Mouse (Mus musculus): Measurements from ENCODE around the gene Ddx19a.
"Not testable (repeated sequence)": the region's sequence is repeated elsewhere in the genome, so short reads cannot be mapped to it uniquely, and the experiment has no call there.

Ddx19a gene

DNA sequence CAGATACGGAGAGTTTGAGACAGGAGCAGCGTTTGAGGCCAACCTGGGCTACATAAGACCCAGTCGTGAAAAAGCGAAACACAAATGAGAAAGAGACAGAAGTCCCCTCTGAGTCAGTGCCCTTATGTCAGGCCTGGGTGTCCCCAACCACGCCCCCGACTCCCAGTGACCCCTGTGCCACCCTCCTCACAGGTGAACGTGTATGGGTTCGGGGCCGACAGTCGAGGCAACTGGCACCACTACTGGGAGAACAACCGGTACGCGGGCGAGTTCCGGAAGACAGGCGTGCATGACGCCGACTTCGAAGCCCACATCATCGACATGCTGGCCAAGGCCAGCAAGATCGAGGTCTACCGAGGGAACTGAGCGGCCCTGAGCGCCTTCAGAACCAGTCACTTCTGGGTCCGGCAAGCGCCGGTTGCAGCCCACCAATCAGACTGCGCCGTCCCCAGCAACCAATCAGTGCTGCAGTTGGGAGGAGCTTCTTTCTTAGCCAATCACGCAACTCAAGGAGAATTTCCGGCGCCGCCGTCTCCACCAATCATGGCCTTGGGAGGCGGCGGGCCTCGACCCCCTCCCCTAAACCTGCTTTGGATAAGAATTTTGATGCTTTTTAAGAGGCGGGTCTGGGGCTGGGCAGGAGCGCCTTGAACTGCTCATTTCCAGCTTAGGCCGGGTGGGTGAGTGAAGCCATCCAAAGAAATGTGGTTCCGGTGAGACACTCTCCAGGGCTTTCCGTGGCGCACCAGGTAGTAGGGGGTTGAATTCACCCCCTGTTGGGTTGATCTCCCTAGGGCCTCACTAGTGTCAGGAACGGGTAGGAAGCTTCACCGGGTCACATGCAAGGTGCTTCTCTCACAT, 27.5 kb downstream of the Ddx19a start:
- peak; percentile 92 for DNase-seq

GRCm38 (mm10) chr8:110967326-110967725, 30.3 kb downstream of the Ddx19a start:
- no peak for DNase-seq

DNA sequence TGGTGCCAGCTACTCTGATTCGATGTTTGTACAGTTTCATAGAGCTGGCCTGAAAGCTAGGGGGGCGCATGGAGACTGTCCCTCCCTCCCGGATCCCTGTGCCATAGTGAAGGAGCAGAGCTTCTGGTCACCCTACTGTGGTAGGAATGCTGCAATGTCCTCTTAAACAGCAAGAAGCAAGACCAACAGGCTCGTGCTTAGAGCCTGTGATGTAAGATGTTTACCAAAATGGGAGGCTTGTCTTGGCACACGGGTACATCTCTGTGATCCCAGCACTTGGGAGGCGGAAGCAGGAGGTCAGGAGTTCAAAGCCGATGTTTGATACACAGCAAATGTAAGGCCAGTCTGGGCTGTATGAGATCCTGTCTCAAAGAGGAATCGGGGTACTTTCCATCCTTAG, 31.0 kb downstream of the Ddx19a start:
- DNase-seq: no peak

DNA sequence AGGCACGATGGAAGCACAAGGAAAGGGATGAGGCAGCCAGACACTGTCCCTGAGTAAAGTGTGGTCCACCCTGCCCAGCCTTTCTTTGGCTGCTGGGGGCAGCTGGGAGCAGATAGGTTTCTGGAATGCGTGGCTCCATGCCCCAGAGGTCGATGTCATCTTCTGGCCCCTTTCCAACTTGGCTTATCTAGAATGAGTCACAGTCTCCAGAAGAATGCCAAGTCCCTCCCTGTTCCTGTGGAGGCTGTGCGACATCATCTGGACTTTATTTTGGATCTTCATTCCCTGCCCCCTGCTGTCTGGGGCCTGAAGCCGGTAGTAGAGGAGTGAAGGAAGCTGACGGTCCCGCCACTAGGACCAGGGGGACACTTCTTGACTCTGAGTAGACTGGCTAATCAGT, 32.0 kb downstream of the Ddx19a start:
- peak; percentile 33 for DNase-seq

DNA sequence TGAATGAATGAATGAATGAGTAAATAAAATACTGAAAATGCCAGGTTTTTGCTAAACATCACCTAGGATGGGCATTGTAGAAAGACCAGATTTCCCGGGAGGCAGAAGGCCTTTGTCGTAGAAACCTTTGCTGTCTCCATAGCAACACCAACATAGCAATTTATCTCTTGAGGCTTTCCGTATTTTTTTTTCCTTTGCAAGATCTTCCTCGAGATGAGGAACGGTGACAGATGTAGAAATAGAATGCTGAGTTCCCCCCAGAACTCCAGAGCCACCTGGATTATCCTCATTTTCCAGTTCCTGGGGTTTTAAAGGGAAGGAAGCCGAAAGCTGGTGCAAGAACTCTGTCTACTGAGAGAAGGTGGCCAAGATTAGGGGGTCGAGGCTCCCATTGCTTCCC, 32.9 kb downstream of the Ddx19a start:
- DNase-seq: no peak

DNA sequence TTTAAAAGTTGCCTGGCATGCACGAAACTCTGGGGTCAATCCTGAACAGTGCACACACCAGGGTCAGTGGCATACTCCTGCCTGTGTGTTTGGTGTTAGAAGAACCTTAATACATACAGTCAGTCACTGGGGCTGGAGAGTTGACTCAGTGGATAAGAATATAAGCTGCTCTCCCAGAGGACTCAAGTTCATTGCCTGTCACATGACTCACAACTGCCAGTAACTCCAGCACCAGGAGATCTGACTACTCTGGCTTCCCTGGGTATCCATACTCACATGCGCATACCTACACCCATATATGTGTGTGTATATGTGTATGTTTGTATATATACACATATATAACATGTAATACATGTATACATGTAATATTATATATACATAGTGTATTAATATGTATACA, 34.5 kb downstream of the Ddx19a start:
- no peak for DNase-seq

DNA sequence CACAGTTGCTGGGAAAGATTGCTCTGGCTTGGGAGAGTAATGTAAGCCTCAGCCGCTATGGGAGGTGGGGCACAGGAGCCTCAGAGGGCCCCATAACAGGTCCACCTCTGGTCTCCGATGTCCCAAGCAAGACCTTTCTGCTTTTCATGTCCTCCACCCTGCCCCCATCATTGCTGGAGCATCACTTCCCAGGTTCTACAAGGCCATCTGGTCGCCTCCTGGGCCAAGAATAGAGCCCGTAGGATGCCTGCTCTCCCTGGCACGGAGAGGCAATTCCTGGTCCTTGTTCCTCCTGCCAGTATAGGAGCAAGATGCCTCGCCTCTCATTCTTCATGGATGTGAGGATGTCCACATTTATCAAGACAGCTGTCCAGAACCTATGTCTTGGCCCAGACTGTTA, 37.7 kb downstream of the Ddx19a start:
- no peak for DNase-seq

DNA sequence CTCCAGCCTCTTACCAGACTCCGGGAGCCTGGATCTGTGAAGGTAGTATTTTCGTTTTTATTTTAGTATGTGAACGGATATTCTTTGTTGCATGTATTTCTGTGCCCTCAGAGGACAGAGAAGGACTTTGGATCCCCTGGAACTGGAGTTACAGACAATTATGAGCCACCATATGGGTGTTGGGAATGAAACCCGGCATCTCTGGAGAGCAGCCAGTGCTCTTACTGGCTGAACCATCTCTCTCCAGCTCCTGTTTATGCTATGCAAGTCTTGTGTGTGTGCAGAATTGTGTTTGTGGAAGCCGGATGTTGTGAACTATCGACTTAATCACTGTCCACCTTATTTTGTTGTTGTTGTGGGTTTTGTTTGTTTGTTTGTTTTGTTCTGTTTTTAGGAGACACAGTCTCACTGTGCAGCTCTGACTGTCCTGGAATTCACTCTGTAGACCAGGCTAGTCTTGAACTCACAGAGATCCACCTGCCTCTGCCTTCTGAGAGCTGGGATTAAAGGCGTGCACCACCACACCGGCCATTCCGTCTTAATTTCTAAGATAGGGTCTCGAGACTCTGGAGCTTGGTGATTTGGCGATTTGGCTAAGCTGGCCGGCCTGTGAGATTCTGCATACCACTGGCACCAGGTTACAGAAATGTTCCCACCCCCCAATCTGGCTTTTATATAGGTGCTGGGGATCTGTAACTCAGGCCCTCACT, 38.4 kb downstream of the Ddx19a start:
- DNase-seq: no peak

DNA sequence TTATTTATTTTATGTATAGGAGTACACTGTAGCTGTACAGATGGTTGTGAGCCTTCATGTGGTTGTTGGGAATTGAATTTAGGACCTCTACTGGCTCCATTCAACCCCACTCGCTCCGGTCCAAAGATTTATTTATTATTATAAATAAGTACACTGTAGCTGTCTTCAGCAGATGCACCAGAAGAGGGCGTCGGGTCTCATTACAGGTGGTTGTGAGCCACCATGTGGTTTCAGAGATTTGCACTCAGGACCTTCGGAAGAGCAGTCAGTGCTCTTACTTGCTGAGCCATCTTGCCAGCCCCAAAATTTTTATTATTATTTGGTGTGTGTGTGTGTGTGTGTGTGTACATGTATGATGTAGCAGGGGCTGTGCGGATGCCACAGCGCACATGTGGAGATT, 39.0 kb downstream of the Ddx19a start:
- DNase-seq: not testable (repeated sequence)

GRCm38 (mm10) chr8:110958135-110958534, 39.5 kb downstream of the Ddx19a start:
- no peak for DNase-seq

DNA sequence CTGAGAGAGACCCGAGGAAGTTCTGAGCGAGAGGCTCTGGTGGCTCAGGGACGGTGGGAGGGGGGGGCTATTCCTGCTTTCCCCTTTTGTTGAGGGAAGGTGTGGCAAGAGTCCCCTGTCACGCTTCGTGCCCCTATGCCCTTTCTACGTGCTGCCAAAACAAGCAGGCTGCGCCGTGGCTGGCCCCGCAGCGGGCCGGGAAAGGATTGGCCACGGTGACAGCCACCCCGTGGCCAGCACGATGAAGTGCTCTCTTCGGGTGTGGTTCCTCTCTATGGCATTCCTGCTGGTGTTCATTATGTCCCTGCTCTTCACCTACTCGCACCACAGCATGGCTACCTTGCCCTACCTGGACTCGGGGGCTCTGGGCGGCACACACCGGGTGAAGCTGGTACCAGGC, 40.1 kb downstream of the Ddx19a start:
- no peak for DNase-seq

DNA sequence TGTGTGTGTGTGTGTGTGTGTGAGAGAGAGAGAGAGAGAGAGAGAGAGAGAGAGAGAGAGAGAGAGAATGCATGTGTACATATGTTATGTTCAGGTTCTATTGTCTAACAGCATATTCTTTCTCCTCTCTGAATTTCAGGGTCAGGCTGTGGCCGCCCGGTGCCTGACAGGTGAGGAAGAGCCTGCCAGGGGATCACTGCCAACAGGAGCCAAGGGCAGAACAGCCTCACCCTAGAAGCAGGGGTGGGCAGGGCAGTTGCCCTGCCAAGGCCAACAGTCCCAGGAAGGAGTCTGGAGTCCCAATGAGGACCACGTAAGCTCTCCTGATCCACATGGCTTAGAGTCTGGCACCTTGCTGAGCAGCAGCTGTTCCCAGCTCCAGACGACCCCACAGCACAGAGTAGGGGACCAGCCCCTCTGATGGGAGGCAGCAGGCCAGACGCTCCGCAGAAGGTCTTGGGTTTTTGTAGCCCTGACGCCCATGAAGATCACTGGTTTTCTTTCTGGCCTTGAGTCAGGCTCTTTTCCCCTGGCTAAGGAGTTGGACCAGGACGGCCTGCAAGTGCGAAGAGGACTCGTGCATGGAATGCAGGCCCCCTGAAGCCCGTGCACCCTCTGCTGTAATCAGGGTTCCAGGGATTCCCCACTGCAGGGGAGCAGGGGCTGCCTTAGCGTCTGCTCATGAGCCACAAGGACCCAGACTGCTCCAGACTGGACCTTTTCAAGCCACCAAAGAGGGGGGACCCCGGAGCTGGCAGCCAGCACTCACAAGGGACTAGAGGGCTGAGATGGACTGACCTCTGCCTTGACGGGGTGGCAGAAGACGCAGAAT, 40.8 kb downstream of the Ddx19a start:
- DNase-seq: no peak

GRCm38 (mm10) chr8:110954776-110955175, 42.8 kb downstream of the Ddx19a start:
- no peak for DNase-seq

- DNase-seq: no peak
These were observed 47.5 kb downstream of the Ddx19a start for GRCm38 (mm10) chr8:110950065-110950484.

- DNase-seq: no peak
These were observed 51.9 kb downstream of the Ddx19a start for GRCm38 (mm10) chr8:110945716-110946115.

GRCm38 (mm10) chr8:110944276-110944876, 53.2 kb downstream of the Ddx19a start:
- no peak for DNase-seq

GRCm38 (mm10) chr8:110941453-110941948, 56.1 kb downstream of the Ddx19a start:
- no peak for DNase-seq

DNA sequence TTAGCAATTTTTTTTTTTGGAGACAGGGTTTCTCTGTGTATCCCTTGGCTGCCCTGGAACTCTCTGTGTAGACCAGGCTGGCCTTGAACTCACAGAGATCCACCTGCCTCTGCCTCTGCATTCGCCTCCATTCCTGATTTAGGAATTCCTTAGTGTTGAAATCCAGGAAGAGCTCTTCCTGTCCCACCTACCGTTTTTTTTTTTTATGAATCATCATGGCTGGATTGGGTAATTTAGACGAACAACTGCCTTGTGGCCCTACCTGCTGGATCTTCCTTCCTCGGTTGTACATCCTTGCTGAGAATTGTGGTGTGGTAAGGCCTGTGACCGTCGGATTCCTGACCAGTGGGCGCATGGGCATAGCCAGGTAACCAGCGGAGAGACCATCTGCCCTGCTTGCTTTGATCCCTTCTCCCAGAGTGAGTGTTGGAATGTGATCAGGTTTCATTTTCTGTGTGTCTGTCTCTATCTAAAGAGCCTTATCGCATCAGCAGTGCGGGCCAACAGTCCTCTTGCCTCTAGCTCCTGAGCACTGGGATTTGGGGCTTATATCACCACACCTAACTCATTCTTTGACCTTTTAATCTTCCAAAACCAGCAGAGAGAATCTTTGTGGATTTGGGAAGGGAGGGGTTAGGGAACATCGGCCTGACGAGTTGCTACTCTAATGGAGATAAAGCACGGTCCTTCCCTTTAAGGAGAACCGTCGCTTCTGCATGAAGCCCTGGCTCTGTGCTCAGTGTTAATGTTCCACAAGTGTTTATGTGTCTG, 56.7 kb downstream of the Ddx19a start:
- DNase-seq: no peak

DNA sequence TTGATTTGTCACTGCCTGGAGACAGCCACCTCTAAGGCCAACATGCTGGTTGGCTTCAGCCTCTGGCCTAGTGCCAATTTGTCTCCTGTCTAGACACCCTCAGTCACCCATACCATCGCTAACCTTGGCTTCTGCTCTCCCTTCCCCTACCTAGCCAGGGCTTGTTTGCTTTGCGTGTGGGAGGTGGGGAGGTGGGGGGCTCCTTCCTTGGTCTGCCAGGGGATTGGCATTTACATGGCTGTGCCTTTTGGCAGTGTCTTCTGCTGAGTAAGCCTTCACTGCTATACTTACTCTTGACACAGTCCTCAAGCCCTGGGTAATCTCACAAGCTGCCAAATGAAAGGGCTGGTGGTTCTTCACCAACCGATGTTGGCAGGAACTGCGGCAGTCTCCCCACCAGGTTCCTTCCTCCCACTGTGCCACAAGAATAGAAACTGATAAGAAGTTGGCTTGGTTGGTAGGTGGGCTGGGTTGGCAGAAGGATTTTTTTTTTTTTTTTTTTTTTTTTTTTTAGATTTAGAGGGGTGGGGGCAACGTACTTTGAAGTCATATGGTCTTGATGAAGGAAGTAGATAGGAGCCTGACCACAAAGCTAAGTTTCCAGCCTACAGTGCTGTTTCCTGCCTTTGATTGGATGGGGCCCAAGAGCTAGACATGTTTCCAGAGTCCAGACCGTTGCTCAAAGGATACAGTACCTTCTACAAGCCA, 58.6 kb downstream of the Ddx19a start:
- DNase-seq: peak; percentile 46

GRCm38 (mm10) chr8:110936217-110936616, 61.4 kb downstream of the Ddx19a start:
- no peak for DNase-seq

GRCm38 (mm10) chr8:110933272-110933671, 64.3 kb downstream of the Ddx19a start:
- no peak for DNase-seq

Data from right cerebral cortex, postnatal 14 days (tissue).